Mouse (Mus musculus): ENCODE data around the gene Art3.

- TF ChIP-seq EP300 (IDR thresholded peaks at IDR 0.05; ENCODE audit: low read depth) (no peak), CTCF (IDR thresholded peaks at IDR 0.05; ENCODE audit: low read depth) (no peak)
Observed at GRCm38 (mm10) chr5:92318119-92318518, 13.5 kb upstream of the Art3 start.

All from liver, embryonic 14.5 days (tissue).